Mouse (Mus musculus) myocyte (in vitro differentiated cells): ENCODE measurements around the gene Acer3. TPM values are rescaled to one million over a fixed set of nuclear protein-coding genes. Genes with fewer than 3 reads are reported as not detected.

Experiments used
- H3K27me3 ChIP-seq: one replicate; pipeline ENCODE4 v1.6.1; 2011; ENCODE audit not compliant: control insufficient read depth, insufficient read depth, insufficient read length
- H3K36me3 ChIP-seq: one replicate; pipeline ENCODE4 v1.6.1; 2011; ENCODE audit not compliant: control insufficient read depth, insufficient read depth
- H3K4me2 ChIP-seq: one replicate; pipeline ENCODE4 v1.6.1; 2011; ENCODE audit warnings: low read depth, control low read depth
- H3K4me3 ChIP-seq: one replicate; pipeline ENCODE4 v1.5.1; 2011; ENCODE audit warnings: mild to moderate bottlenecking, control low read depth, moderate library complexity
- H3K79me2 ChIP-seq: one replicate; pipeline ENCODE4 v1.6.1; 2011; ENCODE audit not compliant: control insufficient read depth, insufficient read depth
- H3ac ChIP-seq: one replicate; pipeline ENCODE4 v1.6.1; 2011; ENCODE audit not compliant: control insufficient read depth, insufficient read length
- CEBPB ChIP-seq: IDR thresholded peaks from 2 replicates; pipeline ENCODE4 v1.6.1; 2011; ENCODE audit warnings: mild to moderate bottlenecking, moderate library complexity; ENCODE audit not compliant: poor library complexity, insufficient read depth, severe bottlenecking
- E2F4 ChIP-seq: IDR thresholded peaks from one replicate; pipeline ENCODE4 v1.6.1; 2011; ENCODE audit warnings: mild to moderate bottlenecking, control low read depth, moderate library complexity; ENCODE audit not compliant: insufficient read depth
- MAX ChIP-seq: IDR thresholded peaks from one replicate; pipeline ENCODE4 v1.6.1; 2011; ENCODE audit warnings: low read depth, mild to moderate bottlenecking, control low read depth
- MYOD1 ChIP-seq, 3 experiments: IDR thresholded peaks; one replicate each; pipeline ENCODE4 v1.6.1; 2011; ENCODE audit warnings: control low read depth in 2 of 3, low read depth in 2 of 3, mild to moderate bottlenecking in 2 of 3, moderate library complexity in 1 of 3; ENCODE audit not compliant: insufficient read length in 2 of 3, control insufficient read depth in 1 of 3
- MYOG ChIP-seq, 3 experiments: IDR thresholded peaks; one replicate each; pipeline ENCODE4 v1.6.1; 2011; ENCODE audit warnings: control low read depth in 2 of 3, low read depth in 2 of 3, mild to moderate bottlenecking in 2 of 3; ENCODE audit not compliant: insufficient read length in 2 of 3, control insufficient read depth in 1 of 3, insufficient read depth in 1 of 3
- POLR2A ChIP-seq: IDR thresholded peaks from one replicate; pipeline ENCODE4 v1.6.1; 2011; ENCODE audit warnings: low read depth, mild to moderate bottlenecking, control low read depth, moderate library complexity; ENCODE audit not compliant: insufficient read length
- POLR2AphosphoS2 ChIP-seq: IDR thresholded peaks from one replicate; pipeline ENCODE4 v1.6.1; 2011; ENCODE audit warnings: low read depth, control low read depth; ENCODE audit not compliant: insufficient read length
- REST ChIP-seq: IDR thresholded peaks from one replicate; pipeline ENCODE4 v1.6.1; 2011; ENCODE audit warnings: mild to moderate bottlenecking, control low read depth, moderate library complexity; ENCODE audit not compliant: insufficient read depth, insufficient read length
- SRF ChIP-seq: IDR thresholded peaks from one replicate; pipeline ENCODE4 v1.6.1; 2011; ENCODE audit warnings: low read depth; ENCODE audit not compliant: control insufficient read depth, insufficient read length
- TCF12 ChIP-seq: IDR thresholded peaks from one replicate; pipeline ENCODE4 v1.6.1; 2011; ENCODE audit warnings: mild to moderate bottlenecking, control low read depth; ENCODE audit not compliant: poor library complexity, insufficient read depth, severe bottlenecking
- TCF3 ChIP-seq: IDR thresholded peaks from one replicate; pipeline ENCODE4 v1.6.1; 2011; ENCODE audit warnings: low read depth, control low read depth; ENCODE audit not compliant: insufficient read length
- USF1 ChIP-seq: IDR thresholded peaks from one replicate; pipeline ENCODE4 v1.6.1; 2011; ENCODE audit warnings: low read depth, mild to moderate bottlenecking, control low read depth, moderate library complexity
- polyA plus RNA-seq: library from polyadenylated mRNA; unstranded; fragments of >200 nt; fragmentation: generic; extraction: Trizol; gene quantifications from one replicate; pipeline ENCODE4 v1.2.1, GENCODE M21; 2012; ENCODE audit warnings: missing spikeins

The Acer3 gene
- polyA plus RNA-seq, 1 experiment: 9.1 TPM

DNA sequence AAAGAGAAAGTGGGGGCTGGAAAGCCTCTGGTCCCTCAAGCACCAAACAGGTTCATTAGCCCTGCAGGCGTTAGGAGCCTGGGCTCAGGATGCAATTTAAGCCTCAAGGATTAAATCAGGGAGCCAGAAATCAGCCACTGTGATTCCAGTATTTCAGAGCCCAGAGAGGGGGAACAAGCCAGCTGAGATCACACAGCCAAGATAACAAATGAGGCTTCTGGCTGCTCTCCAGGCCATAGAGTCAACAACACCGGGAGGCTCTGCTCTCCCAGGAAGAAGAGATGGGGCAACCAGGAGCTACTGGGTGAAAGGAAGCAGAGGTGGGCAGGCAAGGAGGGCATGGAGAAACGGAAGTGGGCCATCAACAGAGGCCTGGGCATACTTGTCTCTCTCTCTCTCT, 157.3 kb downstream of the Acer3 start:
- TF ChIP-seq MYOD1 (IDR thresholded peaks at IDR 0.05; ENCODE audit: control insufficient read depth in 1 of 3, insufficient read length in 2 of 3, low read depth in 2 of 3) (no peak), TCF12 (no peak), REST (no peak), POLR2A (no peak)
- no peak overlapping the region for H3K4me3 ChIP-seq
- H3K36me3 ChIP-seq: no peaks in the 10 kb centered on the region
- no peaks in the 10 kb centered on the region for H3K79me2 ChIP-seq
- H3K27me3 ChIP-seq: no peaks in the 10 kb centered on the region
- H3ac ChIP-seq: no peak overlapping the region
- peak overlapping the region; percentile 12 for H3K4me2 ChIP-seq

DNA sequence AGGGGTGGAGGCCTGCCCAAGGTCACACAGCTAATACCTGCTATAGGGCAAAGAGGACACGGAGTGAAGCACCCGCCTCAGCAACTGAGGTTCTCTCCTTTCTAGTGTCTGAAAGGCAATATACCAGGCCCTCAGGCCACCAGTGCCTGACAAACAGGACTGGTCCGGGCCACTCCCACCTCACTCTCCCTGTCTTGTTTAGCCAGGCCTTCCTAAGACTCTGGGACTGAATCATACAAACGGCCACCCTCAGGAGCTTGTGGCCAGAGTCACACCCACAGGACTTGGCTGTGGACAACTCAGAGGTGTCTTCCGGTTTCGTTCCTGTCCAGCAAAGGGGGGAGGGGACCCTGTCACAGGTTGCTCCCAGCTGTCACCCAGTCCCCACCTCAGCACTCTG, 158.8 kb downstream of the Acer3 start:
- H3K4me2 ChIP-seq: peak overlapping the region; percentile 24
- no peak for TF ChIP-seq USF1
- TF ChIP-seq MYOD1 (IDR thresholded peaks at IDR 0.05; ENCODE audit: control insufficient read depth in 1 of 3, insufficient read length in 2 of 3, low read depth in 2 of 3): no peak
- TF ChIP-seq CEBPB: no peak
- TF ChIP-seq POLR2AphosphoS2: no peak
- no peak for TF ChIP-seq E2F4
- TF ChIP-seq SRF: no peak
- no peak for TF ChIP-seq MAX
- no peak for TF ChIP-seq POLR2A
- no peak for TF ChIP-seq TCF12
- TF ChIP-seq REST: no peak
- no peaks in the 10 kb centered on the region for H3K27me3 ChIP-seq
- H3K4me3 ChIP-seq: no peak overlapping the region
- no peak overlapping the region for H3ac ChIP-seq
- no peaks in the 10 kb centered on the region for H3K36me3 ChIP-seq
- no peaks in the 10 kb centered on the region for H3K79me2 ChIP-seq

DNA sequence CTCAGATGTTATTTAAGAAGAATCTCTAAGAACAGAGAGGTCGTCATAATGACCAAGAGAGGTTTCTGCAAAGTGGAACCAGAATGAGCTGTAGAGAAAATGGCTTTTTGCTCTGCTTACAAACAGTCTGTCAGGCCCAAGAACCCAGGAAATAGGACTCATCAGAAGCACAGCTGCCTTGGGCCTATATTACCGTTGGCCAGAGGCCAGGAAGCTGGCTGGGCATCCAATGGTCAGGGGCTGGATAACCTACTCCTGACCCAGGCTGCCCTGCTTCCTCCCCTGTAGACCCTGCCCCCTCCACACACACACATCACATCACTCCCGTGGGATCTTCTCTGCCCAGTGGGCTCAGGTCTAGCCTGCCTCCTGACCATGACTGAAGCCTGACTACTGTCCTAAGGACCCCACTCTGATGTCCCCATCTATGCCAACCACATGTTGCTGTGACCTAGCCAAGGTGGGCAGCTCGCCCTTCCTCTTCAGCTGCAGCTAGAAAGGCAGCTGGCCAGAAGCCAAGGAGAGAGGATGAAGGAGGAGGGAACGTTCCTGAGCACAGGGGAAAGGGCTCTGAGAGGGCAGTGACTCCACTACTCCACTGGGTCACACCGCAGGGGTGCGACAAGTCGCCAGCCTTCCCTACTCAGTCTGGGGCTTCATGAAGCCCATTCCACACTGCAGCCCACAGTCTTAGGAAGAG, 160.8 kb downstream of the Acer3 start:
- Histone ChIP-seq H3K36me3 (no peaks in the 10 kb centered on the region), H3ac (no peak overlapping the region), H3K79me2 (no peaks in the 10 kb centered on the region), H3K27me3 (no peaks in the 10 kb centered on the region), H3K4me3 (no peak overlapping the region), H3K4me2 (peak overlapping the region; percentile 9)
- TF ChIP-seq SRF (no peak), MAX (no peak), E2F4 (no peak), MYOG (IDR thresholded peaks at IDR 0.05; ENCODE audit: control insufficient read depth in 1 of 3, insufficient read depth in 1 of 3, insufficient read length in 2 of 3, low read depth in 2 of 3) (no peak), REST (no peak)

DNA sequence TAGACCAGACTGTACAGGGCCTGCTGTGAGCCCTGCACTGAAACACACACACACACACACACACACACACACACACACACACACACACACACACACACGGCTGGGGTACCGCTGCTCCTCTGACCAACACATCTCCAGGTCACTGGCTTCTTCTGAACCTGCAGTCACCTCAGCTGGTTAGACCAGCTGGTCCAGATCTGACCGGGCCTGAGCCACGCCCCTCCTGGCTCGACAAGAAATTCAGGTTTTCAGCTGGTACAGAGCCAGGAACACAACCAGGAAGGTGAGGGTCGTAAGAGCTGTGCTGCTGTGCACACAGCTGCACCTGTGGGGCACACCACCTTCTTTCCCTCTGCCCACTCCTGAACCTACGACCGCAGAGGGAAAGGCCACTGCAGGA, 162.5 kb downstream of the Acer3 start:
- Histone ChIP-seq H3ac (no peak overlapping the region), H3K27me3 (no peaks in the 10 kb centered on the region), H3K4me2 (no peak overlapping the region), H3K4me3 (no peak overlapping the region), H3K79me2 (no peaks in the 10 kb centered on the region), H3K36me3 (no peaks in the 10 kb centered on the region)
- TF ChIP-seq REST (no peak), SRF (no peak), TCF3 (no peak), POLR2A (no peak), MYOD1 (IDR thresholded peaks at IDR 0.05; ENCODE audit: control insufficient read depth in 1 of 3, insufficient read length in 2 of 3, low read depth in 2 of 3) (no peak), CEBPB (no peak), E2F4 (no peak), MYOG (IDR thresholded peaks at IDR 0.05; ENCODE audit: control insufficient read depth in 1 of 3, insufficient read depth in 1 of 3, insufficient read length in 2 of 3, low read depth in 2 of 3) (no peak), POLR2AphosphoS2 (no peak), TCF12 (no peak), USF1 (no peak)

DNA sequence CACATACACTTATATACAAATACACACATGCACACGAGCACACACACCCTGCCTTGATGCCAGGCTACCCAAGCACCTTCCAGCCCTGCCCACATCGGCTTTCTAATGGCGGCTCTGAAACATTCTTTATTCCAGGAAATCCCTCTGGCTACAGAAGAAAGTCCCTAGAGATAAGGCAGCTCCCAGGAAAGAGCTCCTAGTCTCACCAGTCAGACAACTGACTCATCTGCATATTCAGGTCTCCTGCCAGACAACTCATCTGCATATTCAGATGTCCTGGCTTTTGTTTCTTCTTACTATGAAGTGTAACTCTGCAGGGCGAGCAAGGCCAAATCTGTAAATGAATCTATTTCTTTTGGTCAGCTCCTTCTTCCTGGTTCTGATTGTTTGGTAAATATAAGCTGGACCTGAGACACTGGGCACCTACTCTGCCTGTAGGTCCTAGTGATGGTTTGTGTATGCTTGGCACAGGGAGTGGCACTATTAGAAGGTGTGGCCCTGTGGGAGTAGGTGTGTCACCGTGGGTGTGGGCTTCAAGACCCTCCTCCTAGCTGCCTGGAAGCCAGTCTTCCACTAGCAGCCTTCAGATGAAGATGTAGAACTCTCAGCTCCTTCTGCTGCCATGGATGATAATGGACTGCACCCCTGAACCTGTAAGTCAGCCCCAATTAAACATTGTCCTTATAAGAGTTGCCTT, 163.2 kb downstream of the Acer3 start:
- no peaks in the 10 kb centered on the region for H3K27me3 ChIP-seq

More for the DNA sequence above, 163.2 kb downstream of the Acer3 start:
- no peaks in the 10 kb centered on the region for H3K79me2 ChIP-seq
- no peak overlapping the region for H3K4me2 ChIP-seq
- H3ac ChIP-seq: no peak overlapping the region
- no peak for TF ChIP-seq POLR2AphosphoS2
- TF ChIP-seq REST: no peak
- TF ChIP-seq MYOD1 (IDR thresholded peaks at IDR 0.05; ENCODE audit: control insufficient read depth in 1 of 3, insufficient read length in 2 of 3, low read depth in 2 of 3): no peak
- no peak for TF ChIP-seq POLR2A
- H3K36me3 ChIP-seq: no peaks in the 10 kb centered on the region
- H3K4me3 ChIP-seq: no peak overlapping the region

Other genes with a start within 250 kb of the Acer3 start
- gene Myo7a, start 201.7 kb downstream of the Acer3 start, polyA plus RNA-seq: 0.29 TPM
- gene Omp, start 175.7 kb downstream of the Acer3 start, polyA plus RNA-seq: 0.35 TPM
- gene Capn5, start 142.9 kb downstream of the Acer3 start, polyA plus RNA-seq: 6.2 TPM
- 0.04 TPM for gene B3gnt6, start 121.7 kb downstream of the Acer3 start, polyA plus RNA-seq
- 8.4 TPM for gene Tsku, start 40.1 kb upstream of the Acer3 start, polyA plus RNA-seq
- not detected for gene Gucy2d, start 119.2 kb upstream of the Acer3 start, polyA plus RNA-seq
- gene Lrrc32, start 168.1 kb upstream of the Acer3 start, polyA plus RNA-seq: 0.22 TPM